Mouse (Mus musculus): ENCODE measurements around the gene Il1r1.
A peak's percentile ranks its signal among the peaks of the same experiment; 100 is the strongest.

GRCm38 (mm10) chr1:40224539-40225284 lies at the start of gene Il1r1:
- TF ChIP-seq CTCF (IDR thresholded peaks at IDR 0.05 in 2 of 3, conservative IDR thresholded peaks at IDR 0.05 in 1 of 3; ENCODE audit: control insufficient read depth in 1 of 3, insufficient read depth in 1 of 3, low read depth in 2 of 3, low read length in 3 of 3, poor library complexity in 1 of 3, severe bottlenecking in 1 of 3) (no peak), MAZ (IDR thresholded peaks at IDR 0.05; ENCODE audit: low read depth, low read length) (no peak), TCF12 (IDR thresholded peaks at IDR 0.05; ENCODE audit: low read depth, low read length) (peak; percentile 36; the same call in 1 of the 2 replicates)

Measured in MEL (cell line).